Mouse (Mus musculus) left cerebral cortex, adult 8-10 months (tissue): Measurements from ENCODE around the gene Dync1i2. TPM values are rescaled to one million over a fixed set of nuclear protein-coding genes. Genes with fewer than 3 reads are reported as not detected.

ENCODE experiments used
- DNase-seq, 2 experiments: peaks; one replicate each; pipeline ENCODE4 v3.0.0; 2022; ENCODE audit warnings: low spot score in 2 of 2
- total RNA-seq, 4 experiments: library from RNA; stranded (reverse); gene quantifications; 2 replicates each; pipeline ENCODE4 v1.2.4; 2022

The Dync1i2 gene
- total RNA-seq, 4 experiments from 2014 or later: 119 to 130 (median 126) TPM

DNA sequence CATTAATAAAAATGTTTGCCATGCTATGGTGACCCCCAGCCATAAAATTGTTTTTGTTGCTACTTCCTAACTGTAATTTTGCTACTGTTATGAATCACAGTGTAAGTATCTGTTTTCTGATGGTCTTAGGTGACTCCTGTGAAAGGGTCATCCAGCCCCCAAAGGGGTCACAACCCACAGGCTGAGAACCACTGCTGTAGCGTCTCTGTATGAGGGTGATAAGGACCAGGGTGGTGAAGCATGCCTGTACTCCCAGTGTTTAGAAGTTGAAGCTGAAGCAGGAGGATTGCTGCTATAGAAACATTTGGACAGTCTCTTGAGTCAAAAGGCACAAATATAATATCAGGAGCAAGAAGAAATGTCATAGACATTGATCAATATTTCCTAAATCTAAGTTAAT lies 57.8 kb downstream of the Dync1i2 start:
- DNase-seq: no peak

DNA sequence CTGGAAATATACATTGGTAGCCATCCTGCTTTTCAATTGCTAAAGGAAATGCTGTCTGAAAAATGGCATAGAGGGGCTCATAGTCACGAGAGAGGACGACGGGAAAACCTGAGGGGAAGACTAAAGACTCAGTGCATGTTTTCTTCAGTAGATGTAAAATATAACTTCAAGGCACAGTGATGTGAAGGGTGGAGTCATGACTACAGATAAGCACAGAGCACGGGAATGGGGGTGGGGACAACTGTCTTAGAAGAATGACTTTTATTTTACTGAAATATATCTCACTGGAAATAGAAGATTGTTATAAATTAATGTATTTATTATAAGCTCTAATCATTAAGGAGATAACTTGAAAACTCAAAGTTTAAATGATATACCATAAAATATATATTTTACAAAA lies 58.6 kb downstream of the Dync1i2 start:
- no peak for DNase-seq

DNA sequence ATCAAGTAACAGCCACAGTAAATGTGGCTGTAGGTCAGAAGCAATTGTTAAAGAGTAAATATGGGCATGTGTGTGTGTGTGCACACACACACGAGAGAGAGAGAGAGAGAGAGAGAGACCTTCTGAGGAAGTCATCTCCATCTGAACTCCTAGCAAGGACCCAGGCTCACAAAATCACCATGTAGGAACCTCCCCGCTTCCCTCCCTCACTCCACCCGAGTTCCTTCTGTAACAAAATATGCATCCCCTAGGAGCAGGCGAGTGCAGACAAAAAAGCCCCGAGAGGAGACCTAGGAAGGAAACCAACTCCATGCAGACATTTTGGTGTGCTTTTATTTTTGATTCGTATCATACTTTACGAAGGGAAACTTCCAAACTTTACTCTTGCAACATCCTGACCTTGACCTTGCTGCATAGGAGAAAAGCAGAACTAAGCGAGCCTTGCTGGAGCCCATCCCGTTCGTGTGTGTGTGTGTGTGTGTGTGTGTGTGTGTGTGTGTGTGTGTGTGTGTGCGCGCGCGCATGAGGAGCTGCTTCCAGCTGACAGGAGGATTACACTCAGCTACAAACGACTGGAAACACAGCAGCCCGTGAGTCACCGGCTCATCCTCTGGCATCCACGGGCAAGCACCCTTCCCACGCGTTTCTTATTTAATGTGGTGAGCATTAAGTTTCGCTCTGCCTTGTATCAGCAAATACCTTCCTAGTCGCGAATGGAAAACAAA lies 62.6 kb downstream of the Dync1i2 start:
- peak in 1 of 2 experiments; percentile 67 for DNase-seq

DNA sequence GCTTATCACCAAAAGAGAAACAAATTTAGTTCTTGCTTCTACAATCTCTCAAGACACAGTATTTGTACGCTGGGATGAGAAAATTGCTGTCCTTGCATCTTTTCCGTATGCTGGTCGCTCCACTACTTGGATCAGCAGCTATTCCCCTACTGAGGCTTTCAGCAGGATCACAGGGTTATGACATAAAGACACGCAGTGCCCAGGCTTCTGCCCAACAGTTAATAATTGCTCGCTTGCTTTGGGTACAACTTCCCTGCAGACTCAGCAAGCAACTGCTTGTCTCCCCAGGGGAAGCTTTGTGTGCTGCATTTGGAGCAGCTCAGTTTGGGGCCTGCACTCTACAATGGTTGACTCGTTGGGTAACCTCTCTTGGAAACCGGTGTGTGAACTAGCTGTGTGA lies 64.2 kb downstream of the Dync1i2 start:
- no peak for DNase-seq

DNA sequence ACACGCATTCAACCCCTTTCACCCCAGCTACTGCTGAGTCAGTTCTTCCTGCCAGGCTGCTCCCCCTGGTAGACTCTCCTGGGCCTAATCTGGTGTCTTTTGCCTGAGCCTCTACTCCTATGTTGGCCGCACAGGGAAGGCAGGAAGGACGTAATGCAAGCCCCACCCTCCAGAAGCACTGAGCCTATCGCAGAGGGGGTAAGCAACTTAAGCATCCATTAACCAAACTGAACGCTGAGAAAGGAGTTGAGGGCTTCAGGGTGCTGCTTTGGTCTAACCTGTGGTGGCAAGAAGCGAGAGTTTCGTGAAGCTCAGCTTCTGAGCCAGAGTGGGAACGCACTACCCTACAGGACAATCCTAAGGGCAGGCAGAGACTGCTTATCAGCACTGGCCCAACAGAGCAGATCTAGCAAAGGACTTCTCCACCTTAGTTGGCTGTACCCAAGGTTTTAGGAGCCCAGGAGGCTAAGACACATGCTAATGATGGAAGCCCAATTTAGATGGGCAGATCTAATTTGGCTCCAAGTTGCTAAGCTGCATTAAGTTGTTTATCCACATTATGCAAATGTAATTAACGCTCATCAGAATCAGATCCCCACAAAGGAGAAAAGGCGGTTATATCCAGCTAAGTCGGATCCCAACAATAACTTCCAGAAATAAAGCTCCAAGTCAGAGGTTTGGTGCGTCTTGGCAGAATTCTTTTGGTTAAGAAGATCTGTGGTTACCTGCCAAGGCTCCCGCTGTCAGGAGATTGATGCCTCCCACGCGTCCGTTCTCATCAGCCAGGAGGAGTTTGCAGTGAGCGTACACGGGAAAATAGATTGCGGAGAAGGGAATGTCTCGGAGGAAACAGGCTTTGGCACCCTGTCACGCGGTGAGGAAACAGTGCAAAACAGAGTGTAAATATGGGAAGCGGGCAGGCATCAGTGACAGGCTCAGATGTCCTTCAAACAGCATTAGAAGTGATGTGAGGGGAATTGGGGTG lies 67.6 kb downstream of the Dync1i2 start:
- peak in 1 of 2 experiments; percentile 54 for DNase-seq

DNA sequence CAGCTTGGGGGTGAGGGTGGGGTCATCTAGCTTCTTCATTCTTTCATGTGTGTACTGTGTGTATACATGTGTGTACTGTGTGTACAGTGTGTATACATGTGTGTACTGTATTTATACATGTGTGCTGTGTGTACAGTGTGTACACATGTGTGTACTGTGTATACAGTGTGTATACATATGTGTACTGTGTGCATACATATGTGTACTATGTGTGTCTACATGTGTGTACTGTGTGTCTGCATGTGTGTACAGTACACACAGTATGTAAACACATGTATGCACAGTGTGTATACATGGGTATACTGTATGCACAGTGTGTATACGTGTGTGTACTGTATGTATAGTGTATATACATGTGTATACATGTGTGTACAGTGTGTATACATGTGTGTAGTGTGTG lies 70.5 kb downstream of the Dync1i2 start:
- DNase-seq: no peak

DNA sequence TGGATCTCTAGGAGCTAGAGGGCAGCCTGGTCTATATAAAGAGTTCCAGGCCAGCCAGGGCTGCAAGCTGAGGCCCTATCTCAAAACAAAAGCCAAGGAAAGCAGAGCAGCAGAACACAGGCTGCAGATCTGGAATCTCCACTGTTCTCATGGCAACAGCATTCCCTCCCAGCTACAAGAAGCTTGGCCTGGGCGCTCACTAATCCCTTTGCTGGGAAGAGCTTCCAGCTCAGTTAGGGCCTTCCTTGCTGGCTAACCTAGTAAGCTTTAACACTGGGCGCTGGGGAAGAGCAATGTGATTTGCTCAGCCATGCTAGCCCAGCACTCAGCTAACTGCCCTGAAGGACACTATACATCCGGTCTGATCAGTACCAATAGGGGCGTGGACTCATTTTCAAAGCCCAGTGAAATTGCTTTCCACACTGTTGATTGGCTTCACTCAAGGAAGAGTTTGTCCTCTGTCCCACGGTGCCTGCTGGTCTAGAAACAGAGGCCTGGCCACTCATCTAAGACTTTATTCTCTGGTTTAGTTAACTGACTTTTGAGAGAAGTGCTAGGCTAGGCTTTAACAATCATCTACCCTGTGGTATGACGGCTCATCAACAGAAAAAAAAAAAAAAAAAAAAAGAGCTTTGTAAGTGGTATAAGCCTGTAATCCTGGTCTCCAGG lies 78.7 kb downstream of the Dync1i2 start:
- no peak for DNase-seq

DNA sequence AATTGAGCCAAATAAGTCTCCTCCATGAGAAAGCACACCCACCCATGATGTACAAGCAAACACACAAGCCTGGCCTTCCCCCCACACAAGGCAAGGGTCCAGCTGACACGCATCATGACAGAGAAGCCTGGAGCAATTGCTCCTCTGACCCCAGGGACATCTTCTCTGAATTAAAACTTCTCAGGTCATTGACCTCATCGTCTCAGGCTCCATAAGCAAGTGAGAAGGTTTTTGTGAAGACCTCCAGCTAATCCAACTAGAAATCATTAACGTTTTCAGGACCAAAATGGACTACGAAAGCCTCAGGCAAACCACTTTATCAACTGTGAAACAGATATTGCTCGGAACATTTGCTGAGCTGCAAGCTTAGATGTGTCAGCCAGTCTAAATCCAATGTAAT lies 80.1 kb downstream of the Dync1i2 start:
- DNase-seq: no peak

DNA sequence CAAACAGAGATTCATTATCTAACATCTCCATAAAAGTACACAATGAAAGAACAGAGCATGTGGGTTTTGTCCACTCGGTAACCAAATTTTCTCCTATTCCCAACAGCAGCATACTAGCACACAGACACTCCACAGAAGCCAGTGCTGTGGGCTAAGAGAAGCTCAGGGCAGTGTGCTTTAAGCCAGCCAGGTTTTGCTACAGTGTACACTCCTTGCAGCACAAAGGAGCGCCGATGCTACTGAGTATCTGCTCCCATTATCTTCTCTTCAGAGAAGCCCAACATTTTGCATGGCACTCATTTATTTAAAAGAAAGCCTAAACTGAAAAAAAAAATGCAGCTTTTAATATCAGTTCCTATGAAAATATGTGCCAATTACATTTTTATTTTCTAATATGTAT lies 82.5 kb downstream of the Dync1i2 start:
- DNase-seq: no peak

DNA sequence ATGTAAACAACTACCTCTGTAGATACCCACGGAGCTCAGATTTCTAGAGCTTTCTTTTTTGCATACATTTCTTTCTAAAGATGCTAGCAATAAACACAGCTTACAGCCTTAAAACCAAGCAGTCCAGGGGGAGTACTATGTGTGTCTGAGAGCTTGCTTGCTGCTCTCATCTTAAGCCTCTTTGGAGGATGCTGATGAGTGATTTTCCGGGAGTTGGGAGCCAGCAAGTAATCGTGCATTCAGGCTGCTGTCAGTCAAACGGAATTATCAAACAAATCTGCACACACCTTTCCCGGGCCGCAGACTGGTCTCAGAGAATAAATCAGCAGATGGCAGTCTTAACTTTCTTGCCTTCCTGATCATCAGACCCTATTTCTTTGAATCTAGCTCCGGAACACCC lies 83.0 kb downstream of the Dync1i2 start:
- DNase-seq: no peak

DNA sequence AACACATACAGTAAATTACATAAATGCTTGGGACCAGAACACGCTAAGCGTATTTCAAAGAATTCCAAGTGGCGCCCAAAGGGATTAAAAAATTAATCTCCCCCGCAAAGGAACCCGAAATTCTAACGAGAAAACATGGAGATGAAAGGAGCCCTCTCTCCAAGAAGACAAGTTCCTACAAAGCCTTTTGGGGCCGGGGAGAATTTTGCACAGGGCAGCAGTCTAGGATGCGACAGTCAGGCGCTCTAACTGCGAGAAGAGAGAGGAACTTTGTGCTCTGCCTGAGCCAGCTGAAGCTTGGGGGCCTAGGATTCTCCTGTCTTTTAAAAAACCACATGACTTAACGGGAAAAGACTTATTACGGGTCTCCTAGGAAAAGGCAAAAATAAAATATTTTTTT lies 84.3 kb downstream of the Dync1i2 start:
- no peak for DNase-seq

DNA sequence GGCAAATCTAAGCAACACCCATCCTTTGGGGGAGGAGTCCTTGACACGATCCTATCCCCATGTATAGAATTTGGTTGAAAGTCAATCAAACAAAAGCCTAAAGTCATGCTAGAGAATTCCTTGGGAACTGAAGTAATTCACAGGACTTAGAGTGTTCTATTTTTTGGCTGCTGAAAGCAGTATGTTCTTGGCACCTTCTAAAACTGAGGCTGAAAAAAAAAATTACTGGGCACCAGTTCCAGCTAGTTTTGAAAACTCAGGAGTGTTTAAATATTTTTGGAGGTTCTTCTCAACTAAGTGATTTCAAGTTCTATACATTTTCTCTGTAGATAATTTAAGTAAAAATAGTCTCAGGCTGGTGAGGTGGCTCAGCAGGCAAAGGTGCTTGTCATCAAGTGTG lies 86.0 kb downstream of the Dync1i2 start:
- no peak for DNase-seq

DNA sequence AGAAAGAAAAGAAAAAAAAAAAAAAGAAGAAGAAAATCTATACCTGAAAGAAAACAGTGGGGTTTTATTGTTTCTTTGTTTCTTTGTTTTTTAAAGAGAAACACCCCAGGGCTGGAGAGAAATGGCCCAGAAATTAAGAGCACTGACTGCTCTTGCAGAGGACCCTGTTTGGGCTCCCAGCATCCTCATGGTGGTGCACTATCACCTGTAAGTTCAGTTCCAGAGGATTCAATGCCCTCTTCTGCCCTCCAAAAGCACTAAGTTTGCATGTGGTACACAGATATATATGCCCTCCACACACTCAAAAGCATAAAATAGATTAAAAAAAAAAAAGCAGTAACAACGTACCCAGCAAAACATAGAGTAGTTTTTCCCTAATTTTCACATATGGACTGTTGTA lies 87.2 kb downstream of the Dync1i2 start:
- no peak for DNase-seq

DNA sequence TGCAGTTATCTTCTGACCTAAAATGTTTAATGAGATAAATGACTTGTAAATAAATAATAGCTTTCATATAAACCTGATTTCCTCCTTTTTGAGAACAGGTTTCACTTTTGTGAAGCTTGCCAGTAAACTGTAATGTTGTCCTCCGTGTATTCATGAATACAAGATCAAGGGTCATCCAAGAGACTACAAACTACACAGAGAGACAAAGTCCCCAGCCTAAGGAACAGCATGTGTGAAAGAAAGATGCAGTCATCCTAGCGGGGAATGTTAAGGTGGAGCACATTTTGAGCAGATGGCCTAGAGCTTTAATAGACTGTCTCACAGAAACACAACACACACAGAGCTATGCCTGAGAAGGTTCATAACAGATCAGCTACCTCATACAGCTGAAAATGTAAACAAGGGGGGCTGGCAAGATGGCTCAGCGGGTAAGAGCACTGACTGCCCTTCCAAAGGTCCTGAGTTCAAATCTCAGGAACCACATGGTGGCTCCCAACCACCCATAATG lies 90.7 kb downstream of the Dync1i2 start:
- no peak for DNase-seq

DNA sequence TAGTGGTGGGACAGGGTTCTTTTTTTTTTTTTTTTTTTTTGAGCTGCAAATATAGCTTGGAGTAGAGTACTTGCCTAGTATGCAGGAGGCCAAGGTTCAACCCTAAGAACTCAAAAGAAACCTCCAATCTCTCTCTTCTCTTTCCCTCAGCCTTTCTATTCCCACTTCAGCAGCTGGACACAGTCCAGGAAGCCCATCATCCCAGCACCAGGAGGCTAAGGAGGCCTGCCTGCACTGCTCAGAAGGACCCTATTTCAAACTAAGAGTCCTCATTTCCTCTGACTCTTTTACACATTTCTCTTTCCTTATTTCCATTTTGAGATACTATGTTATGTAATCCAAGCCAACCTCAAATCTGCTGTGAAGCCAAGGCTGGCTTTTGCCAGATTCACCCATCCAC lies 91.7 kb downstream of the Dync1i2 start:
- DNase-seq: no peak

DNA sequence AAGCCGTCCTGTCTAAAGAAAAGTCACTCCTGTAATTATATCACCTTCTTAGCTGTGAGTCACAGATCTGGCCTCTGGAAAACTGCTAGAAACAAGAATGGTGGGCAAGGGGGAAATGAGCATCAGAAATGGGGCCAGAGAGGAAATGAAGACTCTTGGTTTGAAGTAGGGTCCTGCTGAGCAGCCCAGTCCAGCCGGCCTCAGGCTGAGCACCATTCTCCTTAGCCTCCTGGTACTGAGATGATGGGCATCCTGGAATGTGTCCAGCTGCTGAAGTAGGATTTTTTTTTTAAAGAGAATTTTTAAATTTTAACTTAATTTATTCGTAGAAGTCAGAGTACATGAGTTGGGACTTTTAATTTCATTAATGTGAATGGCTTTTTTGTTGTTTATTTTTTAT lies 93.3 kb downstream of the Dync1i2 start:
- DNase-seq: no peak

DNA sequence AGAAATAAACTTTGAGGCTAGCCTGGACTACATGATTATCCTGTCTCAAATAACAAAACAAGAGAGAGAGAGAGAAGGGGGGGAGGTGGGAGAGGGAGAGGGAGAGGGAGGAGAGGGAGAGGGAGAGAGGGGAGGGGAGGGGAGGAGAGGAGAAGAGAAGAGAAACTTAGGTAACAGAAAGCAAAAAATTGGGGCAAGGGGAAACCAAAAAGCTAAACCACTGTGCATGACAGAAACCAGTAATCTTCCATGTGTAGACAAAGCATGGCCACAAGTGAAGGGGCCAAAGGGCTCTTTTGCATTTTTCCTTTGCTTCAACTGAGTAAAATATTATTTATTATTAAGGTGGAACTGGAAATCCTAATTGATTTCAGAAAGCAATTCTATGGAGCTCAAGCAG lies 94.9 kb downstream of the Dync1i2 start:
- no peak for DNase-seq

DNA sequence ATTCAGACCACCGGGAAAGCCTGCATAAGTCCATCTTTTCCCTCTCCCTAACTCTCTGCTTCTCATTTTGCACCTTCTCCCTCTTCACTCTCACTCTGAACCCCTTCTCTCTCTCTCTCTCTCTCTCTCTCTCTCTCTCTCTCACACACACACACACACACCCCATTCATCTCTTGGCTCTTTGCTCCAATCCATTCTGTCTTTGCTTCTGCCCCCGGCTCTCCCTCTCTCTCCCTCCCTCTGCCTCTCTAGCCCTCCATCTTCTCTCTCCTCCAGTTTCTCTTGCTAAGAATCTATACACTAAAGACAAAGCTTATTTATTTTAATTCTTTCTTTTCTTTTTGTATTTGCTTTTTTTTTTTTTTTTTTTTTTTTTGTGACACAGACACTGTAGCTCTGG lies 98.2 kb downstream of the Dync1i2 start:
- DNase-seq: no peak

DNA sequence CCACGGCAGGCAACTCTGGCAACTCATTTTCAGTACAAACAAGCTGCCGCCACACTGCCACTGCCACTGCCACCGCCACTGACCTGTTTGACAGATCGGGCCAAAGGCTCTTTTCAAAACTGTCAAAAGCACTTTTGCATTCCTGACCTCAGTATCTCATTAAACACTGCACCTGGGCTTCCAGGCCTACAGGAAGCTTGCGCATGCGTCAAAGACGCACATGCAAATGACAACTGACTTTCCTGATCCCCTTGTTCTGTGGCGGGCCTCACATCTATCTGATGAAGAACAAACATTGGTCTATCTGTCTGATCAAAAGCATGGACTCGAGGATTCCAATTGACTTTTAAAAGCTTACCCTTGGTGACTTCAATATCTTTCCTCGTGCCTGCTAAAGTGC lies 100.6 kb downstream of the Dync1i2 start:
- DNase-seq: no peak
